Mouse (Mus musculus) midbrain, postnatal 0 days (tissue): ENCODE data around the gene Morn5. TPM values are rescaled to one million over a fixed set of nuclear protein-coding genes. Genes with fewer than 3 reads are reported as not detected.

Source experiments
- ATAC-seq: fragments of 200-750 bp; cut with Nextera tagmentation; 2 replicates; pipeline ENCODE4 v1.8.0; 2017; ENCODE audit warnings: moderate number of reproducible peaks, mild to moderate bottlenecking, moderate TSS enrichment, moderate library complexity; ENCODE audit not compliant: low FRiP score
- DNase-seq: peaks from one replicate; pipeline ENCODE4 v3.0.0-alpha.2; 2015; ENCODE audit warnings: low spot score
- H3K27ac ChIP-seq: fragments of 300-500 bp; sonication (generic); 2 replicates; pipeline ENCODE4 v1.5.1; 2014; ENCODE audit warnings: low read depth, mild to moderate bottlenecking, low read length, mixed read lengths
- H3K27me3 ChIP-seq: fragments of 300-500 bp; sonication (generic); 2 replicates; pipeline ENCODE4 v1.6.1; 2014; ENCODE audit warnings: low read length, control low read depth, mixed read lengths; ENCODE audit not compliant: insufficient read depth
- H3K36me3 ChIP-seq: fragments of 300-500 bp; sonication (generic); 2 replicates; pipeline ENCODE4 v1.6.1; 2014; ENCODE audit warnings: low read length, control low read depth, mixed read lengths; ENCODE audit not compliant: insufficient read depth
- H3K4me1 ChIP-seq: fragments of 300-500 bp; sonication (generic); 2 replicates; pipeline ENCODE4 v1.6.1; 2014; ENCODE audit warnings: mild to moderate bottlenecking, control low read depth, antibody characterized with exemption, low read length, mixed read lengths; ENCODE audit not compliant: insufficient read depth
- H3K4me2 ChIP-seq: fragments of 300-500 bp; sonication (generic); 2 replicates; pipeline ENCODE4 v1.6.1; 2014; ENCODE audit warnings: low read depth, mild to moderate bottlenecking, low read length, mixed read lengths; ENCODE audit not compliant: poor library complexity, severe bottlenecking
- H3K4me3 ChIP-seq: fragments of 300-500 bp; sonication (generic); 2 replicates; pipeline ENCODE4 v1.5.1; 2014; ENCODE audit warnings: low read depth, mild to moderate bottlenecking, low read length, moderate library complexity
- H3K9ac ChIP-seq: fragments of 300-500 bp; sonication (generic); replicated peaks from 2 replicates; pipeline ENCODE4 v1.6.1; 2014; ENCODE audit warnings: mild to moderate bottlenecking, low read length, moderate library complexity, mixed read lengths; ENCODE audit not compliant: poor library complexity, severe bottlenecking
- H3K9me3 ChIP-seq: fragments of 300-500 bp; sonication (generic); 2 replicates; pipeline ENCODE4 v1.6.1; 2016; ENCODE audit warnings: low read length, control low read depth
- CTCF ChIP-seq: IDR thresholded peaks from 2 replicates; pipeline ENCODE4 v1.5.1; 2016; ENCODE audit warnings: antibody characterized with exemption, mild to moderate bottlenecking
- WGBS: fragments of 180-500 bp; shearing (Covaris S2); extraction: QIAGEN DNeasy Blood & Tissue Kit; methylation state at CpG from one replicate; pipeline ENCODE4 v1.1.7; 2014; 5-methylcytosine and 5-hydroxymethylcytosine counted together
- polyA plus RNA-seq: library from polyadenylated mRNA; unstranded; fragments of >200 nt; fragmentation: Nextera tagmentation; extraction: Ambion mirVana; gene quantifications from 2 replicates; pipeline ENCODE4 v1.2.1, GENCODE M21; 2015
- total RNA-seq: library from RNA; depleted of rRNA; stranded (reverse); fragments of >200 nt; gene quantifications from 2 replicates; pipeline ENCODE4 v1.2.3, GENCODE M21; 2014; rRNA removed

Morn5 gene
- total and polyA plus RNA-seq, 2 experiments from 2014 or later = 3.5 to 3.8 TPM

DNA sequence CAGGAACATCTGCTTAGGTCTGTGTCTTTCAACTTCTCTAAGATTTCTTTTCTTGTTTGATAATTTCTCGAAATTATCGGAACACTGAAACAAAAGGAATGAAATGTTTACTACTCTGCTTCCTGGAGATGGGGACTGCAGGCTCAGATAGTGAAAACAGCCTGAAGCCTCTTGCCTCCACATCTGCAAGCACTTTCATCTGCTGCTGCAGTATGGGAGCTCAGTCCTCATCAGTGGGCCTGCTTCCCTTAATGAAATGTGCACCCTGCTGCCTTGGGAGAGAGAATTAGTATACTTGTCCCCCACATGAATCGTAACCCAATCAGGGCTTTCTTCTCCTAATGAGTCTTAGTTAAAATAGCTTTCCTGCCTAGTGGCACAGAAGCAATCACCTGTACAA lies 79.8 kb downstream of the Morn5 start:
- Histone ChIP-seq H3K9me3 (no peaks in the 10 kb centered on the region), H3K4me1 (no peaks in the 10 kb centered on the region), H3K36me3 (peaks cover 42% of the 10 kb centered on the region), H3K4me3 (no peak overlapping the region), H3K9ac (no peak overlapping the region), H3K27me3 (no peaks in the 10 kb centered on the region), H3K27ac (no peak overlapping the region), H3K4me2 (no peak overlapping the region)
- TF ChIP-seq CTCF = no peak
- WGBS = 87% methylated on average over 3 of the region's 3 CpGs
- no peak for ATAC-seq
- no peak for DNase-seq

Other genes starting within 250 kb of the Morn5 start
- gene Ttll11, start 69.5 kb upstream of the Morn5 start, total RNA-seq = 10.7 and 15.8 TPM in 2 replicates
- 5.3 and 7.8 TPM in 2 replicates for gene Ttll11, start 69.5 kb upstream of the Morn5 start, polyA plus RNA-seq
- gene Ndufa8, start 52 bp upstream of the Morn5 start, total RNA-seq = 87.4 and 95.2 TPM in 2 replicates
- 339 and 388 TPM in 2 replicates for gene Ndufa8, start 52 bp upstream of the Morn5 start, polyA plus RNA-seq
- 0.60 and 1.9 TPM in 2 replicates for gene Lhx6, start 56.0 kb downstream of the Morn5 start, total RNA-seq
- 1.6 and 2.5 TPM in 2 replicates for gene Lhx6, start 56.0 kb downstream of the Morn5 start, polyA plus RNA-seq
- gene Mrrf, start 86.9 kb downstream of the Morn5 start, total RNA-seq = 12.2 and 13.7 TPM in 2 replicates
- gene Mrrf, start 86.9 kb downstream of the Morn5 start, polyA plus RNA-seq = 16.7 and 16.8 TPM in 2 replicates
- gene Rbm18, start 87.3 kb downstream of the Morn5 start, total RNA-seq = 56.6 and 59.0 TPM in 2 replicates
- gene Rbm18, start 87.3 kb downstream of the Morn5 start, polyA plus RNA-seq = 99.6 and 102 TPM in 2 replicates
- gene Ptgs1, start 181.0 kb downstream of the Morn5 start, total RNA-seq = 10.5 and 11.4 TPM in 2 replicates
- 6.6 and 8.0 TPM in 2 replicates for gene Ptgs1, start 181.0 kb downstream of the Morn5 start, polyA plus RNA-seq